Mouse (Mus musculus) myocyte (in vitro differentiated cells): Measurements from ENCODE around the gene Trabd2b.

Source experiments
- CEBPB ChIP-seq: IDR thresholded peaks from 2 replicates; pipeline ENCODE4 v1.6.1; 2011; ENCODE audit warnings: mild to moderate bottlenecking, moderate library complexity; ENCODE audit not compliant: poor library complexity, insufficient read depth, severe bottlenecking
- E2F4 ChIP-seq: IDR thresholded peaks from one replicate; pipeline ENCODE4 v1.6.1; 2011; ENCODE audit warnings: mild to moderate bottlenecking, control low read depth, moderate library complexity; ENCODE audit not compliant: insufficient read depth
- MAX ChIP-seq: IDR thresholded peaks from one replicate; pipeline ENCODE4 v1.6.1; 2011; ENCODE audit warnings: low read depth, mild to moderate bottlenecking, control low read depth
- MYOD1 ChIP-seq, 3 experiments: IDR thresholded peaks; one replicate each; pipeline ENCODE4 v1.6.1; 2011; ENCODE audit warnings: control low read depth in 2 of 3, low read depth in 2 of 3, mild to moderate bottlenecking in 2 of 3, moderate library complexity in 1 of 3; ENCODE audit not compliant: insufficient read length in 2 of 3, control insufficient read depth in 1 of 3
- MYOG ChIP-seq, 3 experiments: IDR thresholded peaks; one replicate each; pipeline ENCODE4 v1.6.1; 2011; ENCODE audit warnings: control low read depth in 2 of 3, low read depth in 2 of 3, mild to moderate bottlenecking in 2 of 3; ENCODE audit not compliant: insufficient read length in 2 of 3, control insufficient read depth in 1 of 3, insufficient read depth in 1 of 3
- POLR2A ChIP-seq: IDR thresholded peaks from one replicate; pipeline ENCODE4 v1.6.1; 2011; ENCODE audit warnings: low read depth, mild to moderate bottlenecking, control low read depth, moderate library complexity; ENCODE audit not compliant: insufficient read length
- SRF ChIP-seq: IDR thresholded peaks from one replicate; pipeline ENCODE4 v1.6.1; 2011; ENCODE audit warnings: low read depth; ENCODE audit not compliant: control insufficient read depth, insufficient read length
- USF1 ChIP-seq: IDR thresholded peaks from one replicate; pipeline ENCODE4 v1.6.1; 2011; ENCODE audit warnings: low read depth, mild to moderate bottlenecking, control low read depth, moderate library complexity

- TF ChIP-seq USF1 (no peak), SRF (no peak), MYOD1 (IDR thresholded peaks at IDR 0.05; ENCODE audit: control insufficient read depth in 1 of 3, insufficient read length in 2 of 3, low read depth in 2 of 3) (no peak), POLR2A (no peak), CEBPB (no peak), E2F4 (no peak), MYOG (IDR thresholded peaks at IDR 0.05; ENCODE audit: control insufficient read depth in 1 of 3, insufficient read depth in 1 of 3, insufficient read length in 2 of 3, low read depth in 2 of 3) (no peak), MAX (no peak)
Measured at GRCm38 (mm10) chr4:114378512-114378911, 28.0 kb upstream of the Trabd2b start.
